Mouse (Mus musculus) CH12.LX (cell line): ENCODE data around the gene Rassf5. TPM values are rescaled to one million over a fixed set of nuclear protein-coding genes. Genes with fewer than 3 reads are reported as not detected.

Experiments
- DNase-seq: peaks from one replicate; pipeline ENCODE4 v3.0.0-alpha.2; 2013; ENCODE audit errors: extremely low read depth
- H3K27ac ChIP-seq: 2 replicates; pipeline ENCODE4 v1.5.1; 2012; ENCODE audit warnings: low read depth, mild to moderate bottlenecking, control low read depth, moderate library complexity; ENCODE audit not compliant: insufficient read depth
- H3K27me3 ChIP-seq: replicated peaks from 2 replicates; pipeline ENCODE3; 2012; ENCODE audit warnings: inconsistent platforms
- H3K36me3 ChIP-seq, 2 experiments: replicated peaks in 1 of 2; 2 replicates each; pipeline versions ENCODE3 to v1.6.1; 2012; ENCODE audit warnings: inconsistent platforms in 1 of 2, low read length in 1 of 2, mild to moderate bottlenecking in 1 of 2, mixed read lengths in 1 of 2, moderate library complexity in 1 of 2; ENCODE audit not compliant: control insufficient read depth in 1 of 2, insufficient read depth in 1 of 2
- H3K4me1 ChIP-seq, 2 experiments: 2 replicates each; pipeline ENCODE4 v1.6.1; 2012; ENCODE audit warnings: inconsistent platforms in 1 of 2, moderate library complexity in 1 of 2; ENCODE audit not compliant: insufficient read depth in 2 of 2, control insufficient read depth in 1 of 2
- H3K4me2 ChIP-seq: 2 replicates; pipeline ENCODE4 v1.6.1; 2012; ENCODE audit warnings: low read depth, mild to moderate bottlenecking, control low read depth; ENCODE audit not compliant: poor library complexity, insufficient read depth, severe bottlenecking
- H3K4me3 ChIP-seq, 3 experiments: fragments of 150-350 bp in 1 of 3; sonication (generic) in 1 of 3; replicated peaks in 1 of 3; 2 replicates each; pipeline versions ENCODE3 to v1.5.1; 2011 to 2012; ENCODE audit warnings: low read depth in 2 of 3, low read length in 2 of 3, mild to moderate bottlenecking in 2 of 3, moderate library complexity in 2 of 3, control low read depth in 1 of 3, improper control_type of control experiment in 1 of 3, inconsistent platforms in 1 of 3, mixed read lengths in 1 of 3; ENCODE audit not compliant: poor library complexity in 1 of 3
- H3K79me2 ChIP-seq: replicated peaks from 2 replicates; pipeline ENCODE4 v1.6.1; 2012; ENCODE audit warnings: mild to moderate bottlenecking, moderate library complexity; ENCODE audit not compliant: control insufficient read depth, poor library complexity, insufficient read depth, severe bottlenecking; ENCODE audit errors: extremely low read depth
- H3K9ac ChIP-seq: 2 replicates; pipeline ENCODE4 v1.6.1; 2012; ENCODE audit warnings: low read depth, mild to moderate bottlenecking, control low read depth, moderate library complexity; ENCODE audit not compliant: insufficient read depth
- H3K9me3 ChIP-seq: replicated peaks from 2 replicates; pipeline ENCODE3; 2012; ENCODE audit warnings: low read length, inconsistent platforms, mixed read lengths
- BHLHE40 ChIP-seq: IDR thresholded peaks from 2 replicates; pipeline ENCODE4 v1.6.1; 2011; ENCODE audit warnings: mild to moderate bottlenecking, low read depth, low read length, improper control_type of control experiment
- E2F4 ChIP-seq: IDR thresholded peaks from 2 replicates; pipeline ENCODE4 v1.6.1; 2011; ENCODE audit warnings: low read depth, low read length, improper control_type of control experiment; ENCODE audit not compliant: insufficient replicate concordance
- ELF1 ChIP-seq: IDR thresholded peaks from 2 replicates; pipeline ENCODE4 v1.6.1; 2014; ENCODE audit warnings: low read depth, mild to moderate bottlenecking, inconsistent platforms, low read length, improper control_type of control experiment
- EP300 ChIP-seq: IDR thresholded peaks from 2 replicates; pipeline ENCODE4 v1.6.1; 2011; ENCODE audit warnings: low read length, improper control_type of control experiment
- ETS1 ChIP-seq: conservative IDR thresholded peaks from 2 replicates; pipeline ENCODE4 v1.6.1; 2012; ENCODE audit warnings: low read depth, mild to moderate bottlenecking, inconsistent platforms, low read length, improper control_type of control experiment, moderate library complexity
- GABPA ChIP-seq: IDR thresholded peaks from 2 replicates; pipeline ENCODE4 v1.6.1; 2012; ENCODE audit warnings: low read depth, low read length, improper control_type of control experiment, inconsistent platforms; ENCODE audit not compliant: insufficient replicate concordance
- IRF4 ChIP-seq: IDR thresholded peaks from 2 replicates; pipeline ENCODE4 v1.6.1; 2014; ENCODE audit warnings: low read depth, mild to moderate bottlenecking, inconsistent platforms, low read length, improper control_type of control experiment
- MAX ChIP-seq: IDR thresholded peaks from 2 replicates; pipeline ENCODE4 v1.6.1; 2011; ENCODE audit warnings: low read length, improper control_type of control experiment
- MAZ ChIP-seq: IDR thresholded peaks from 2 replicates; pipeline ENCODE4 v1.6.1; 2012; ENCODE audit warnings: low read depth, mild to moderate bottlenecking, inconsistent platforms, low read length, improper control_type of control experiment, moderate library complexity
- MYC ChIP-seq: IDR thresholded peaks from 2 replicates; pipeline ENCODE4 v1.6.1; 2011; ENCODE audit warnings: low read depth, mild to moderate bottlenecking, improper control_type of control experiment, low read length
- NELFE ChIP-seq: IDR thresholded peaks from 2 replicates; pipeline ENCODE4 v1.6.1; 2011; ENCODE audit warnings: low read depth, low read length, improper control_type of control experiment
- PAX5 ChIP-seq: IDR thresholded peaks from 2 replicates; pipeline ENCODE4 v1.6.1; 2012; ENCODE audit warnings: low read length, inconsistent platforms, mixed read lengths
- POLR2AphosphoS2 ChIP-seq: IDR thresholded peaks from 2 replicates; pipeline ENCODE4 v1.6.1; 2011; ENCODE audit warnings: low read depth, low read length, improper control_type of control experiment
- RAD21 ChIP-seq: IDR thresholded peaks from 2 replicates; pipeline ENCODE4 v1.6.1; 2011; ENCODE audit warnings: low read depth, mild to moderate bottlenecking, low read length, improper control_type of control experiment, moderate library complexity
- RCOR1 ChIP-seq: conservative IDR thresholded peaks from 2 replicates; pipeline ENCODE4 v1.6.1; 2012; ENCODE audit warnings: low read depth, mild to moderate bottlenecking, inconsistent platforms, low read length, improper control_type of control experiment
- SIN3A ChIP-seq: IDR thresholded peaks from 2 replicates; pipeline ENCODE4 v1.6.1; 2012; ENCODE audit warnings: low read length, improper control_type of control experiment, inconsistent platforms
- UBTF ChIP-seq: IDR thresholded peaks from 2 replicates; pipeline ENCODE4 v1.6.1; 2012; ENCODE audit warnings: low read depth, mild to moderate bottlenecking, inconsistent platforms, low read length, improper control_type of control experiment, moderate library complexity
- ZC3H11A ChIP-seq: IDR thresholded peaks from 2 replicates; pipeline ENCODE4 v1.6.1; 2012; ENCODE audit warnings: low read depth, mild to moderate bottlenecking, inconsistent platforms, low read length, improper control_type of control experiment
- ZMIZ1 ChIP-seq: IDR thresholded peaks from 2 replicates; pipeline ENCODE4 v1.6.1; 2012; ENCODE audit warnings: low read depth, mild to moderate bottlenecking, inconsistent platforms, low read length, improper control_type of control experiment
- ZNF384 ChIP-seq: IDR thresholded peaks from 2 replicates; pipeline ENCODE4 v1.6.1; 2012; ENCODE audit warnings: low read depth, low read length, improper control_type of control experiment, inconsistent platforms
- dilution Hi-C: fragments of 300-500 bp; cut with MboI; formaldehyde crosslinking; loops from 2 replicates; pipeline ENCODE4 v1.14.3; 2020; ENCODE audit warnings: low sequenced_read_pairs; ENCODE audit not compliant: extremely low pct_unique_long_range_greater_than_20kb, extremely low pct_ligation_motif_present
- in situ Hi-C: fragments of 300-500 bp; cut with MboI; formaldehyde crosslinking; loops from 3 replicates; pipeline ENCODE4 v1.14.3; 2019; ENCODE audit warnings: low sequenced_read_pairs, low pct_ligation_motif_present, low pct_unique_long_range_greater_than_20kb, mixed read lengths
- polyA plus RNA-seq: library from polyadenylated mRNA; unstranded; fragments of >175 nt; gene quantifications from 2 replicates; pipeline ENCODE4 v1.2.1, GENCODE M21; 2012; ENCODE audit warnings: low read depth; ENCODE audit not compliant: insufficient read length
- total RNA-seq, 2 experiments: library from RNA; depleted of rRNA; stranded (reverse); fragments of 300-350 nt in 1 of 2; fragments of >200 nt in 1 of 2; gene quantifications; 2 replicates each; pipeline ENCODE4 v1.2.3; 2012 to 2014

Rassf5 gene
- total and polyA plus RNA-seq, 3 experiments: 11.5 to 32.1 (median 16.3) TPM

GRCm38 (mm10) chr1:131180386-131180785 lies 64.7 kb downstream of the Rassf5 start:
- H3K27me3 ChIP-seq: no peaks in the 10 kb centered on the region
- H3K79me2 ChIP-seq: no peaks in the 10 kb centered on the region; the same call in 1 of the 2 replicates
- dilution Hi-C loops (no loop called here), in situ Hi-C loops (loop anchor here (5.0 kb wide), 2 partner anchors 37 to 77 kb away; no protein-coding TSS in a partner anchor)
- H3K4me2 ChIP-seq: no peak overlapping the region
- no peak overlapping the region for H3K4me3 ChIP-seq
- H3K27ac ChIP-seq: no peak overlapping the region
- H3K4me1 ChIP-seq: peaks cover 0 to 31% of the 10 kb centered on the region in 2 experiments; a peak in 3 of 4 replicates
- H3K9me3 ChIP-seq: no peaks in the 10 kb centered on the region
- peaks cover 62 to 86% of the 10 kb centered on the region in 2 experiments for H3K36me3 ChIP-seq
- no peak for DNase-seq
- TF ChIP-seq ZMIZ1 (no peak), MYC (no peak), IRF4 (no peak), ZNF384 (no peak), BHLHE40 (no peak), RCOR1 (no peak), SIN3A (no peak)
- H3K9ac ChIP-seq: no peak overlapping the region

GRCm38 (mm10) chr1:131178083-131178482 lies 67.0 kb downstream of the Rassf5 start:
- no peak for TF ChIP-seq NELFE
- no peak for TF ChIP-seq ELF1
- no peak for TF ChIP-seq MAX
- TF ChIP-seq POLR2AphosphoS2: no peak
- TF ChIP-seq E2F4: no peak
- TF ChIP-seq RAD21: no peak
- no peak for TF ChIP-seq GABPA
- no peak for TF ChIP-seq MYC
- TF ChIP-seq UBTF: no peak
- TF ChIP-seq ETS1: no peak
- no peak for TF ChIP-seq EP300
- TF ChIP-seq PAX5: no peak
- no peak for TF ChIP-seq RCOR1
- TF ChIP-seq MAZ: no peak
- no peak for TF ChIP-seq ZC3H11A
- no peak for TF ChIP-seq SIN3A
- no peak overlapping the region for H3K4me2 ChIP-seq
- no peak overlapping the region for H3K27ac ChIP-seq
- H3K27me3 ChIP-seq: no peaks in the 10 kb centered on the region
- H3K4me3 ChIP-seq: no peak overlapping the region
- dilution Hi-C loops (no loop called here), in situ Hi-C loops (no loop called here)
- H3K36me3 ChIP-seq: peaks cover 76 to 93% of the 10 kb centered on the region in 2 experiments
- no peaks in the 10 kb centered on the region; the same call in 1 of the 2 replicates for H3K79me2 ChIP-seq
- no peaks in the 10 kb centered on the region for H3K9me3 ChIP-seq
- no peak for DNase-seq
- H3K9ac ChIP-seq: no peak overlapping the region
- H3K4me1 ChIP-seq: peaks cover 0 to 8% of the 10 kb centered on the region in 2 experiments; a peak in 2 of 4 replicates
